Mouse (Mus musculus) large intestine, adult 2 months (tissue): ENCODE results near the gene Olfr1341. TPM values are rescaled to one million over a fixed set of nuclear protein-coding genes. Genes with fewer than 3 reads are reported as not detected.

Experiments used
- DNase-seq: peaks from one replicate; pipeline ENCODE4 v3.0.0-alpha.2; 2012; ENCODE audit warnings: low read depth, low spot score
- WGBS: fragments of 180-500 bp; shearing (Covaris S2); methylation state at CpG from one replicate; pipeline ENCODE4 v1.1.7; 2018; 5-methylcytosine and 5-hydroxymethylcytosine counted together
- polyA plus RNA-seq: library from polyadenylated mRNA; depleted of rRNA; stranded (reverse); fragments of >200 nt; gene quantifications from 2 replicates; pipeline ENCODE4 v1.2.3, GENCODE M21; 2012; rRNA removed

Olfr1341 gene
- not detected in 2 replicates for polyA plus RNA-seq

- WGBS, result 68% methylated on average over 3 of the region's 3 CpGs
- no peak for DNase-seq
These were observed at the start of gene Olfr1341 for GRCm38 (mm10) chr4:118703223-118703622. TSS of gene Olfr1341 (plus strand) at chr4:118703523.

DNA sequence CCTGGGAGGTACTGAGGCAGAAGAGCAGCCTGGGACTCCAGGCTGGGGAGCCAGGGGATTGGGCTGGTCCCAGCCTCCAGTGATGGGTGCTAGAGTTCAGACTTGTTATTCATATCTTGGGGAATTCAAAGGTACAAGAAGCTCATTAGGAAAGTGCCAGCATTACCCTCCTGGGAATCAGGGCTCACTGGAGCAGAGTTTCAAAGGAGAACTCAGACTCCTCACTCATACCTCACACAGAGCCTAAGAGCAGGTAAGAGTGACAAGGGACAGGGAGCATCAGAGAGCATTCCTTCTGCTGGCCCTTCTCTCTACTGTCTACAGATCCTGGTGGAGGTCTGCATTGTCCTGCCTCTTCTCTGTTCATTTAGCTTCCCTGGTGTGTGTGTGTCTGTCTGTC lies 44.7 kb upstream of the Olfr1341 start, which contains the start of gene Olfr62:
Gene Olfr62, plus strand, starts transcription at position 301 of the 400 bp plus-strand sequence.
- DNase-seq, result no peak

DNA sequence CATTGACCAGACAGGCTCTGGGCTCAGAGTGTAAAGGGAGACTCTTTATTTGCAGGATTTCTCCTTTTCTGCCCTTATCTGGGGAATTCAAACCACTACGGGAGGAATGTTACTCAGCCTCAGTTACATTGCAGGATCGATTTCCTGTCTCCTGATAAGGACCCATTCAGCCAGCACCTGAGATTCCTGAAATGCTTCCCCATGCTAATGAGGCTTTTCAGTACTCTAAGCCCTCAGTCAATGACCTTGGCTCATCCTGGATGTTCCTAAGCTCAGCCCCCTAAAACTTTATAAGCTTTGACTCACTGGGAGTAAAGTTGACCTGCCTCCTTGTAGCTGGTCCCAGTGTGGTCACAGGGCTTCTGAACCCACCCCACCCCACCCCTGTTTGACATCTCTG lies 16.2 kb upstream of the Olfr1341 start:
- DNase-seq, result no peak
- 10% methylated on average over 2 of the region's 2 CpGs for WGBS

DNA sequence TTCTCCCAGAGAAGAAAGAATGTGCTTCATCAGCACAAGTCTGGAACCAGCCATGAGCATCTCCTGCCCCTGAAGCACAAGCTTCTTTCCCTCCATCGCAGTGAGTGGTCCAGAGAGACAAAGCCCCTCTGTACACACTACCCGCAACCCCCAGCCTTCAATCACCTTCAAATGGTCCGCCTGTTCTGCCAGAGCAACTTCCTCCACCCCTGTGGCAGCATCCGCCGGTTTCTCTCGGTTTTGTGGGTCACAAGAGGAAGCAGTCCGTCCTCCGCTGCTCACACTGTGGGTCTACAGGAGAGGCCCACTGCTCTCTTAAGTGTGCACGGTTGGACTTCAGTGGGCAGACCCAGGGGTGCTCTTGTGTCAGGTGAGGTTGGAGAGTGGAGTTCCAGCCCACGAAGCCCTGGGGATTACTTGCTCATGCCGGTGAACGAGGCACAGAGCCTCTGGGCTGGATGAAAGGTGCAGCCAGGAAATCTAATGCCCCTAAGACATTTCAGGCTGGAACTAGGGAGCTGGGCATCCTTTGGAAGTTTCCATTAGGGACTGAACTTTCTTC lies 10.8 kb upstream of the Olfr1341 start, which contains the start of gene Olfr1342:
Gene Olfr1342, minus strand, starts transcription at position 345 of the 562 bp plus-strand sequence.
- DNase-seq, result no peak
- WGBS, result 53% methylated on average over 12 of the region's 12 CpGs

DNA sequence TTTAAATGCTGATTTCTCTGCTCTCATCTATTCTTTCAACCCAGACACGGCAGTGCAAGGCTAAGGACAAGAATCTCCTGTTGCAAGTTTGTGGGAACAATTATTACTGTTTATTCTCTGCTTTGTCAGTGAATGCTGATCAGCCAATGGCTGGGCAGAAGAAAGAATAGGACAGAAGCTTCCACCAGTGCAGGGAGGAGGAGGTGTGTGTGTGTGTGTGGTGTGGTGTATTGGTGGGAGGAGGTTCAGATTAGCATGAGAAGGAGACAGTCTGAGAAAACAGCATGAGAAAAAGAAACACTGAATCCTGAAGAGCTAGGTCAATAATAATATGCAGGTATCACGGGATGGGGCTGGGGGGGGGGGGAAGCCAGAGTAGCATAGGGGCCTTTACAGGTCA lies 9.5 kb upstream of the Olfr1341 start:
- WGBS, result 48% methylated on average over 2 of the region's 2 CpGs

DNA sequence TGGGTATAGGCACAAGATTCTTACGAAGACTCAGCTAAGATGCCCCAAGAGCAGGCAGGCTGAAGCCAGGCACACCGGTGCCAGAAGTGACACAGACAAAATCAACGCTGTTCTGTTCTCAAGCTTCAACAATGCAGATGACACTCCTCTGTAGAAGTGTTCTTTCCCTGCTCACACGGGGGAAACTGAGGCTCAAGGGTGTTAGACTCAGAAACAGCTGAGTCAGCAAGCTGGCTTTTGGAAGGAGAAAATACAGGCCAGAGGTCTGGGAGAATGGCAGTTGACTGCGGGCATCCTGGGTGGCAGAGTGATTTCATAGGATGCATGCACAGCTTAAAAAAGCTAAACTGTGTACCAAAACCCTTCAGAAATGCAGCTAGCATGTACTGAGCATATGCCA lies 4.8 kb downstream of the Olfr1341 start:
- 80% methylated on average over 5 of the region's 5 CpGs for WGBS
- DNase-seq, result no peak

More for the DNA sequence above, 9.5 kb upstream of the Olfr1341 start:
- no peak for DNase-seq

DNA sequence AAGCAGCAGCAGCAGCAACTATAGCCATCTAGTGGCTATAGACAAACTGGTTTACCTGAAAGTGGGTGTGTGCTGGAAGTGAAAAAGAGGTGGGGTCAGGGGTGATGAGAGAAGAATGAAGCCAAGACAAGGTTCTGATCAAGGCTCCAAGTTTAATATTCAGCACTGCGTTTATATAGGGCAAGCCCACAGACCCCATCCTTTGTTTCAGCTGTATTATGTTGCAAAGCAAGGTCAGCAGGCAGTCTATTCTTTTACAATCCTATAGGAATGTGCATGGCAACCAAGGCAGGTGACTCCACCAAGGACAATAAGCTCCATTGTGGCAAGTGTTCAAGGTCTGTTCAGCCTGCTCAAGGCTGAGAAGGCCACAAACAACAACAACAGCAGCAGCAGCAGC lies 8.3 kb downstream of the Olfr1341 start:
- WGBS, result 63% methylated on average over 1 of the region's 1 CpGs
- DNase-seq, result no peak

DNA sequence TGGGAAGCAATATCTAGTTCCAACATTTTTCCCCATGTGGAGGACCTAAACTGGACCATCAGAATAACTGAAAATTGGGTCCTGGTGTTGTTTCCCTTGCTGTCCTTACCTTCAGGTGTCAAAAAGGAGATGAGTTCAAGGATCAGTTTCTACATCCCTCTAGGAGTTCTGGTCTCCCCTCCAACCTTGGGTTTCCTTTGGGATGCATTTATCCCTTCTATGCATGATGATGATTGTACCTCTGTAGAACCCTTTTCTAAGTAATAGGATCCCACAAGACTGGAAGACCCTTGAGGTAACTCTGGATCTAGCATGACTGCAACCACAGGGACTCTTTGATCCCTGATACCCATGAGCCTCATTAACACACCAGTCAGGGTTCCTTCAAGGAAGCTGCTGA lies 16.5 kb downstream of the Olfr1341 start, which contains the start of gene Olfr1340:
Gene Olfr1340, plus strand, starts transcription at position 301 of the 400 bp plus-strand sequence.
- DNase-seq, result no peak

DNA sequence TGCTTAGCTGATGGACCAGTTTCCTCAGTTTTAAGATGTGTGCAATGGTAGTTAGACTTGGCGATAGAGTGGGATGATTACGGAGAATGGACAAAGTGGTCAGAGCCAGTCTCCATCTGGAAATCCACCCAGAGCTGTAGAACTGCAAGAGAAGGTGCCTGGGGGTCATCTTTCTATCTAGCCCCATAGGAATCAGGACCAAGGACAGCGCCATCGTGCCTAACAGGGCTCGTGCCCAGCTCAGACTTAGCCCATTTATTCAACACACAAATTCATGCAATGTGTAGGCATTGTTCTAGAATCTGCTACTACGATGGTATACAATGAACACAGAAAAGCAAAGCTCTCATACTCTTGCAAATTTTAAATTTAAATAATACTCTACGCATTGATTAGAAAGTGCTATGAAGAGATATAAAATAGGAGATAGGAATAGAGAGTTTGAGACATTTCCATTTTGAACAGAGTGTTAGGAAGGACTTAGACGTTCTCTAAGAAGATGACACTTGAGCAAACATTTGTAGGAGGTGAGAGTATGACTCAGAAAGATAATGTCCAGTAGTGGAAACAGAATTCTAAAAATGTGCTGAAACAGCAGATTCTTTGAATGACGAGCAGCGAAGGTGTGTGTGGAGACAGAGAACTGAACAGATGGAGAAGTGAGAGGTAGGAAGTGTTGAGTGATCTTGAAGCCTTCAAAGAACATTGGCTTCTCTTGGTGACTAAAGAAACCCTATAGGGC lies 18.6 kb downstream of the Olfr1341 start:
- WGBS, result 53% methylated on average over 10 of the region's 10 CpGs
- no peak for DNase-seq

- 89% methylated on average over 1 of the region's 1 CpGs for WGBS
- no peak for DNase-seq
These were observed 28.6 kb downstream of the Olfr1341 start, which contains the start of gene Olfr1339 for GRCm38 (mm10) chr4:118731875-118732274. TSS of gene Olfr1339 (plus strand) at chr4:118732175.

GRCm38 (mm10) chr4:118739574-118739973 lies 36.3 kb downstream of the Olfr1341 start:
- DNase-seq, result no peak
- WGBS, result 67% methylated on average over 3 of the region's 3 CpGs

DNA sequence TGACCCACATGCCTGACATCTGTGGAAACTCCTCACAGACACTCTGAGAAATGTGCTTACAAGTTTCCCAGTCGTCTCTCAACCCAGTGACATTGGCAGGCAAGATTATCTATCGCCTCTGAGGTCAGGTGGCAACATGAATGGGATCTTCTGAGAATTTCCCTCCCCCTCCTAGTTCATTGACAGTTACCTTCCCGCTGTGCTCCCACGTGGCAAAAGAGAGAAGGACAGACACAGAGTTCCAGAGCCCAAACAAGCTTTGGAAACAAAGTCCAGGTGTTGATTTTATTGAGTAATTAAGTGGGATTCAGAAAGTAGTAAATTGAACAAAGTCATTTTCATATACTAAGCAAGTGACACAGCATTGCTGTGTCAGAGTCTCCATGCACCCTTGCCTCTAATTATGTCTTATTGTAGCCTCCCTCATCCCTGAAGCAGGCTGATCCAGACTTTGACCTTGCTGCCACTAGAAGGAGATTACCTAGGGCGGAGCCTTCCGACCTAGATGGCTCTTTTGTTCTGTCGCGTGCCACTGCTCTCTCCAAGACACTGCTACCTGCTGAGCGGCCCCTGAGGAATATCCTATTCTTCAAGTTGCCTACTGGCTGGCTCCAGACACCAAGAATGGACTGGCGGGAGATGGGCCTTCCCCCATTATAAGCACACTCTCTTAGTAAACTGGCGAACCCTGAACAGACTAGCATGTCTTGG lies 37.8 kb downstream of the Olfr1341 start:
- 6% methylated on average over 11 of the region's 11 CpGs for WGBS
- DNase-seq, result no peak

DNA sequence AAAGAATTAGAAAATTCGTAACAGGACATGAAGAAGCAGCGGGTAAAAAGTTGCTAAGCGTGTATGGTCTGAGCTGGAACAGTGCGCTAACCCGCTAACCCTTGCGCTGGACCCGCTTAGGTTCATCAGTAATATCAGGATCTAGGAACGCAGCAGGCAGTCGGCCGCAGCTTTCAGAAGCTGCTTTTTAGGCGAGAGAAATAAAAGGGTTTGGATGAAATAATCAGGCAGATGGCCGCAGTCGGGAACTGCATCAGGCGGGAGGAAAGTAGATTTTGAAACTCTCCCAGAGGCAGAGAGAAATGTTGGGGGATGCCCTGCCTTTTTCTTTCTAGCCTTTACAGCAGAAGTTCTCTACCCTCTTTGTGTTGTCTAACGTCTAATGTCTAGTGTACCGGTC lies 38.6 kb downstream of the Olfr1341 start:
- WGBS, result 36% methylated on average over 16 of the region's 16 CpGs
- no peak for DNase-seq

DNA sequence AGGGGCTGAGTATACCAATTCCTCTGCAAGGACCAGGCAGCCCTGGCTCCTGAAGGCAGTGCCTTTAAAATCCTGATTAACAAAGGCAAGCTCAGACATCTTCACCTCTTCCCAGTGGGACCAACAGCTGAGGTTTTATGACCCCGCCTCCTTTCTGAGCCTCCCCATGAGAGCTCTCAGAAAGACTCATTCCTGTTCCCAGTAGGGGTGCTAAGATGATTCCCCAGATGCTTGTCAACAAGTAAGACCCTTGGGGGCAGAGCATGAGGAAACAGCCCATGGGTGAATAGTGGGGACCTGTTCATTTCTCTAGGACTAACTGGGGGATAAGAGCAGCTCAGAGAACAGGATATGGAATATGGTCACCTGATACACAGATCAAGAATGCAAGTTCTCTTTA lies 55.3 kb downstream of the Olfr1341 start, which contains the start of gene Olfr1338:
Gene Olfr1338, minus strand, starts transcription at position 101 of the 400 bp plus-strand sequence.
- DNase-seq, result no peak
- WGBS, result 79% methylated on average over 1 of the region's 1 CpGs

Other genes with a start within 250 kb of the Olfr1341 start
- 0.02 and 0.08 TPM in 2 replicates for gene Mpl, start 246.0 kb upstream of the Olfr1341 start, polyA plus RNA-seq
- 7.9 and 11.3 TPM in 2 replicates for gene Tie1, start 213.5 kb upstream of the Olfr1341 start, polyA plus RNA-seq
- 93.0 and 123 TPM in 2 replicates for gene 2610528J11Rik, start 176.5 kb upstream of the Olfr1341 start, polyA plus RNA-seq
- gene Tmem125, start 159.5 kb upstream of the Olfr1341 start, polyA plus RNA-seq, result 47.8 and 53.0 TPM in 2 replicates
- gene Cfap57, start 82.7 kb upstream of the Olfr1341 start, polyA plus RNA-seq, result 0.03 and 0.26 TPM in 2 replicates
- gene Ebna1bp2, start 82.7 kb upstream of the Olfr1341 start, polyA plus RNA-seq, result 22.8 and 24.3 TPM in 2 replicates
- gene Olfr62, start 44.6 kb upstream of the Olfr1341 start, polyA plus RNA-seq, result not detected in 2 replicates
- 0.26 TPM in 1 of 2 replicates, not detected in the other for gene Olfr1342, start 10.8 kb upstream of the Olfr1341 start, polyA plus RNA-seq
- gene Olfr1340, start 16.6 kb downstream of the Olfr1341 start, polyA plus RNA-seq, result not detected in 2 replicates
- gene Olfr1339, start 28.7 kb downstream of the Olfr1341 start, polyA plus RNA-seq, result not detected in 2 replicates
- gene Olfr1338, start 55.2 kb downstream of the Olfr1341 start, polyA plus RNA-seq, result not detected in 2 replicates
- gene Olfr1337, start 79.1 kb downstream of the Olfr1341 start, polyA plus RNA-seq, result not detected in 2 replicates
- not detected in 2 replicates for gene Olfr1335, start 106.4 kb downstream of the Olfr1341 start, polyA plus RNA-seq
- gene Olfr1333, start 132.8 kb downstream of the Olfr1341 start, polyA plus RNA-seq, result not detected in 2 replicates
- not detected in 2 replicates for gene Olfr1331, start 161.1 kb downstream of the Olfr1341 start, polyA plus RNA-seq
- gene Olfr1330, start 185.1 kb downstream of the Olfr1341 start, polyA plus RNA-seq, result not detected in 2 replicates
- gene Olfr1329, start 213.9 kb downstream of the Olfr1341 start, polyA plus RNA-seq, result not detected in 2 replicates
- gene Olfr1328, start 235.1 kb downstream of the Olfr1341 start, polyA plus RNA-seq, result not detected in 2 replicates